Mouse (Mus musculus): Measurements from ENCODE around the gene Eef1a2. TPM values are rescaled to one million over a fixed set of nuclear protein-coding genes. Genes with fewer than 3 reads are reported as not detected.
"Not testable (repeated sequence)": the region's sequence is repeated elsewhere in the genome, so short reads cannot be mapped to it uniquely, and the experiment has no call there.

The Eef1a2 gene
- polyA plus RNA-seq (2016; fragmentation: Nextera tagmentation; extraction: Ambion mirVana): 0.11 TPM in 1 of 2 replicates, not detected in the other

DNA sequence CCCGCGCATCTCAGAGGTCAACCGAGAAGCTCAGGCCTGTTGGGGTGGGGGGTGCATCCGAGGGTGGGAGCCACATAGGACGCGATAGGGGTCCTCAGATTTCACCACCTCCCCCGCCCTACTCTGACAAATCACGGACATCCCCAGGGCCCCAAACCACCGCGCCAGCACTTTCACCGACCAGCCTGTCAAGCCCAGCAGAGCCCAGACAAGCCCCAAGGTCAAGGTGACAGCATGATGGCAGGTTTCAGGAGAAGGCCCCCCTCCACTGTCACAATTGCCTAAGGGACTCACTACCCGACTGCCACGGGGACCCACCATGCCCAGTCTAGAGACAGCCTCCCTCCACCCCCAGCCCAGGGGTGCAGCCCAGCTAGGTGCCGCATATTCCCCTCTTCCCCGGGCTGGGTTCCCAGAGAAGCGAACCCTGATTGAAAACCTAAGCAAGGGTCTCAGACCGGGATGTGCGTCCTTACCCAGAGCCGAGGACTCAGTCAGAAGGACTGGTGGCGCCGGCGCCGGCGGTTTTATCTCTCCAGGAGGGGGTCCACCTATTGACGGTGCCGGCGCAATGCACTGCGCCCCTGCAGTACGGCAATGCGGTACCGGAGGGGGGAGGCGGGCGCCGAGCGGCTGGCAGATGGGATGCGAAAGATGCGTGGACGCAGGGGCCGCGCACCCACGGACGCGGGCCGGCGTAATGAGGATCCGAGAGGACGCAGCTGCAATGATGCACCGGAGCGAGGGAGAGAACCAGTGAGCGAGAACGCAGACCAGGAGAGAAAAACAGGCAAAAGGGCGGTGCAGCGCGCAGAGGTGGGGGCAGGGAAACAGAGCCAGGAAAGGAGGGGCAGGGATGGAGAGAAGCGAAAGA is at the start of gene Eef1a2:
Gene Eef1a2 (minus strand): TSS at position 767 of the 874 bp plus-strand sequence.
- Histone ChIP-seq H3K27ac (replicated peaks) (peak within 1 kb of the TSS; percentile 30; the same call in 1 of the 2 replicates), H3K4me1 (peaks cover 23% of the 10 kb centered on the region), H3K36me3 (replicated peaks) (no peaks in the 10 kb centered on the region), H3K9me3 (no peaks in the 10 kb centered on the region), H3K27me3 (replicated peaks; ENCODE audit: low read depth, poor library complexity, severe bottlenecking) (peaks cover 74% of the 10 kb centered on the region), H3K4me3 (peak within 1 kb of the TSS; percentile 57)
- WGBS: 2% methylated on average over 55 of the region's 55 CpGs
- DNase-seq (ENCODE audit: low spot score): peak; percentile 41

DNA sequence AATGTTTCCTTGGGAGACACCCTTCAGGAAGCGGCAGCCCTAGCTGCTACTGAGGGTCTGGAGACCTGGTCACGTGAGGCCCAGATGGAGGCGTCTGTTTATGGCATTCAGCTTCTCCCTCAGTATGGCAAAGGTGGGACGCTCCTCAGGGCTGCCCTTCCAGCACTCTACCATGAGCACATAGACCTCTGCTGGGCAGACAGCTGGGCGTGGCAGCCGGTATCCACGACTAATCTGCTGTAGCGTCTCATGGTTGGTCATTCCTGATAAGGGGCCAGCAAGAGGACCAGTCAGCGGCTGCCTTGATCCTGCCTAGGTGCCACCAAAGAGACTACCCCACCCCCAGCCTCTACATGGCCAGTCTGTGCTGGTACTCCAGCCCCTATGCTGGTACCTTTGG is 49.3 kb upstream of the Eef1a2 start:
- Histone ChIP-seq H3K27ac (replicated peaks) (no peak overlapping the region), H3K4me3 (no peak overlapping the region), H3K4me1 (no peaks in the 10 kb centered on the region), H3K36me3 (replicated peaks) (no peaks in the 10 kb centered on the region), H3K9me3 (no peaks in the 10 kb centered on the region), H3K27me3 (replicated peaks; ENCODE audit: low read depth, poor library complexity, severe bottlenecking) (peaks cover 33% of the 10 kb centered on the region)
- DNase-seq (ENCODE audit: low spot score): no peak
- WGBS: 83% methylated on average over 9 of the region's 9 CpGs

DNA sequence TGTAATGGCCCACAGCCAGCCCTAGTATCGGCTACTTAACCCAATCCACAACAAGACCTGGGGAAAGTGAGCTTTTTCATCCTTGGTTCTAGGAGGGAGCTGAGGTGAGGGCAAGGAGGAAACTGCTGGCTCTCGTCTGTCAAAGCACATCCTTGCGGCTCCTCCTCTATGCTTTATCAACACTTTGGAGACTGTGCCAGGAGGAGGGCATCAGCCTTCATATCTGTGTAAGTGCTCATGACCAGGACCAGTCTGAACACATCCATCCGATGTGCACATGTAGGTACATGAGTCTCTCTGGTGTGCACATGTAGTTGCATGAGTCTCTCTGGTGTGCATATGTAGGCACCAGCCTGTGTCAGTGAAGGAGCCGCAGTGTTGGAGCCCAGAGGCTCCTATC is 48.9 kb upstream of the Eef1a2 start:
- DNase-seq (ENCODE audit: low spot score): no peak
- WGBS: 87% methylated on average over 5 of the region's 5 CpGs

DNA sequence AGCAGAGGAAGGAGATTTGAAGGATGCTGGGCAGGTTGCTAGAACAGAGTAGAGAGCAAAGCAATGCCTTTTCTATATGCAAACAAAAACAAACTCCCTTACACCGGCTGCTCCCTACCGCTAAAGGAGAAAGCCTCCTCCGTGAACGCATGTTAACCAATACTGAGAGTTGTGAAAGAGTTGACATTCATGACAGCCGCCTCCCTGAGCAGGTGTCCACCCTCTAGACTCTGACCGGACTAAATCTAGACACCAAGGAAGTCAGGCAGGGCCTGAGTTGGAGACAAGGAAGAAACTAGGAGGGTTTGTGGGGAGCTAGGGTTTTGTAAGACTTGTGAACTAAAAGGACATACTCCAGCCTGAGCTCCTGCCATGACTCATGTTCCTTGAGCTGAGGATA is 46.1 kb upstream of the Eef1a2 start:
- DNase-seq (ENCODE audit: low spot score): no peak
- WGBS: 81% methylated on average over 6 of the region's 6 CpGs
- Histone ChIP-seq H3K27me3 (replicated peaks; ENCODE audit: low read depth, poor library complexity, severe bottlenecking) (0 out of 2 replicates have a peak, but pooled peaks cover 8% of the 10 kb centered on the region), H3K27ac (replicated peaks) (no peak overlapping the region), H3K36me3 (replicated peaks) (no peaks in the 10 kb centered on the region), H3K4me3 (no peak overlapping the region), H3K9me3 (no peaks in the 10 kb centered on the region), H3K4me1 (no peaks in the 10 kb centered on the region)

More for the DNA sequence above, 48.9 kb upstream of the Eef1a2 start:
- Histone ChIP-seq H3K36me3 (replicated peaks) (no peaks in the 10 kb centered on the region), H3K9me3 (no peaks in the 10 kb centered on the region), H3K27ac (replicated peaks) (no peak overlapping the region), H3K4me3 (no peak overlapping the region), H3K27me3 (replicated peaks; ENCODE audit: low read depth, poor library complexity, severe bottlenecking) (peaks cover 28% of the 10 kb centered on the region), H3K4me1 (no peaks in the 10 kb centered on the region)

DNA sequence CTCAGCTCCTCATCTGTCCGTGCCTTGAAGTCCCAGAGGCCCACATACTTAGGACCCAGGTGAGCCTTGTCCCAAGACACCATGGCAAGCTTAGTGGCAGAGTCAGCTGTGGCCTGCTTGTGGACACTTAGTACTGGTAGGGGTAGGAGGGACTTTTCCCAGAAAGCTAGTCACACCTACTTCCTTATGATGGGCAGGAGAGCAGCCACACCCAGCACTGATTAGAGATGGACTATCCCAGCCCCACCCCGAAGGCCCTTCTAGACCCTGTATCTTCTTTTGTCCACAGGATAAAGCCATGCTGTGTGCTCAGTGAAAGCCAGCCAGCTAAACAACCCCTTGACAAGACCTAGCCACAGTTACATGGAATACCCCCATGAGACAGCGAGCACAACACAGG is 45.6 kb upstream of the Eef1a2 start, which contains the start of gene Ptk6:
Gene Ptk6 (minus strand): TSS at position 368 of the 400 bp plus-strand sequence.
- 0 out of 2 replicates have a peak, but pooled peaks cover 8% of the 10 kb centered on the region for H3K27me3 ChIP-seq (replicated peaks; ENCODE audit: low read depth, poor library complexity, severe bottlenecking)
- no peak for DNase-seq (ENCODE audit: low spot score)
- H3K4me1 ChIP-seq: no peaks in the 10 kb centered on the region
- 90% methylated on average over 3 of the region's 3 CpGs for WGBS
- H3K27ac ChIP-seq (replicated peaks): no peak within 1 kb of the TSS
- no peaks in the 10 kb centered on the region for H3K36me3 ChIP-seq (replicated peaks)
- no peaks in the 10 kb centered on the region for H3K9me3 ChIP-seq
- H3K4me3 ChIP-seq: no peak within 1 kb of the TSS

DNA sequence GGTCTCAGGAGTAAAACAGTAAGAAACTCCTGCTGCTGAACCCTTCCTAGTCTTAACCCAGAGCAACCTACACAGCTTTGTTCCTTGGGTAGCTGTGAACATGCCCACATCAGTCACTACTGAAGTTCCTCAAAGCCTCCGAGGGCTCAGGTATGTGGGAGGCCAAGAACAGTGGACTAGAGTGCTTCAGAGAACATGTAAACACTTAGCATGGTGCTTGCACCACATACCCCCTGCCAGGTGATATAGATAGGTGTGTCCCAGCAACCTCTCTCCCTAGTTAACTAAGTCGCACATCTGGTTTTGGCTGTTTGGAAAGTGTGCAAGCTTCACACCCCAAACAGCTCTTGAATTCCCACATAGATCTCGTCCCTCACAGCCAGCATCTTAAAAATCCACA is 44.8 kb upstream of the Eef1a2 start:
- H3K27ac ChIP-seq (replicated peaks): no peak overlapping the region
- no peak for DNase-seq (ENCODE audit: low spot score)
- no peak overlapping the region for H3K4me3 ChIP-seq
- H3K27me3 ChIP-seq (replicated peaks; ENCODE audit: low read depth, poor library complexity, severe bottlenecking): 0 out of 2 replicates have a peak, but pooled peaks cover 8% of the 10 kb centered on the region
- no peaks in the 10 kb centered on the region for H3K9me3 ChIP-seq
- H3K4me1 ChIP-seq: no peaks in the 10 kb centered on the region
- WGBS: 75% methylated on average over 3 of the region's 3 CpGs
- no peaks in the 10 kb centered on the region for H3K36me3 ChIP-seq (replicated peaks)

DNA sequence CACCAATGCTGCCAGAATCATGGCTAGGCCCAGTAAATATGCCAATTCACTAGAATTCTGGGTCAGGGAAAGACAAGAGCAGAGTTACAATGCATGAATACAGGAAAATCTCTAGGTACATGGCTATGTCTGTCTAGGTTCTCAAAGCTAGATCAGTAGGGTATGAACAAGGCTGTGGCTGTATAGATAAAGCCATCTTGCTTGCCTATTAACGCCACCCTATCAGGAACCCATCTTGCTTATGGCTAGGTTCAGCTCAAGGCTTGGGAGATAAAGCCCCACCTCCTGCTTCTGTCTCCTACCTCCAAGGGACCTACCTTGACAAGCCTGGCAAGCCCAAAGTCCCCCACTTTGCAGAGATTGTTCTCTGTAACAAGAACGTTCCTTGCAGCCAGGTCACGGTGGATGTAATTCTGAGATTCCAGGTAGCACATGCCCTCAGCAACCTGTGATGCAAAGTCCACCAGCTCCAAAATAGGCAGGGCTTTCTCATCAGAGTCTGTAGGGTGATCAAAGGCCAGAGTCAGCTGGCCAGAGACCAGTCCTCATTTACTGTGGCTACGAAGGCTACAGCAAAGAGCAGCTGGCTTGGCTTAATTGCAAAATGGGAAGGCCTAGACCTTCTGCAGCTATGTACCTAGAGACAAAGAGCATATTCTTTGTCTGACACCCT is 40.0 kb upstream of the Eef1a2 start:
- WGBS: 88% methylated on average over 4 of the region's 4 CpGs
- Histone ChIP-seq H3K27me3 (replicated peaks; ENCODE audit: low read depth, poor library complexity, severe bottlenecking) (0 out of 2 replicates have a peak, but pooled peaks cover 4% of the 10 kb centered on the region), H3K36me3 (replicated peaks) (no peaks in the 10 kb centered on the region), H3K9me3 (no peaks in the 10 kb centered on the region), H3K4me1 (no peaks in the 10 kb centered on the region), H3K4me3 (no peak overlapping the region), H3K27ac (replicated peaks) (no peak overlapping the region)
- no peak for DNase-seq (ENCODE audit: low spot score)

DNA sequence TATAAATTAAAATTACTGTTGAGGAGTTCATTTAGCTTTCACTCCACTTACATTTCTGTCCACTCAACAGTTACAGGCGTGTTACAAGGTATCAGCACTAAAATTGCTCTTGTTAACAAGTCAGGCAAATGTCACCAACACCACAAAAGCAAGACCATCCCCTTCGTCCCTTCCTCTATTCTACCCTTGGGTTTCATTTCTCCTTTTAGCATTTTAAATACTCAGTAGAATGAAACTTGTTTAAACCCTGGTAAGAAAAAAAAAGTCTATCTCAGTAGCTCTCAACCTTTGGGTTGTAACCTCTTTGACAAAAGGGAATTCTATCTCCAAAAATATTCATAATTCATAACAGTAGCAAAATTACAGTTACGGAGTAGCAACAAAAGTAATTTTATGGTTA is 36.2 kb upstream of the Eef1a2 start:
- Histone ChIP-seq H3K27me3 (replicated peaks; ENCODE audit: low read depth, poor library complexity, severe bottlenecking) (0 out of 2 replicates have a peak, but pooled peaks cover under 1% of the 10 kb centered on the region), H3K27ac (replicated peaks) (no peak overlapping the region), H3K4me3 (no peak overlapping the region), H3K9me3 (no peaks in the 10 kb centered on the region), H3K4me1 (peaks cover 14% of the 10 kb centered on the region), H3K36me3 (replicated peaks) (peaks cover 17% of the 10 kb centered on the region)
- 81% methylated on average over 3 of the region's 3 CpGs for WGBS
- DNase-seq (ENCODE audit: low spot score): no peak

DNA sequence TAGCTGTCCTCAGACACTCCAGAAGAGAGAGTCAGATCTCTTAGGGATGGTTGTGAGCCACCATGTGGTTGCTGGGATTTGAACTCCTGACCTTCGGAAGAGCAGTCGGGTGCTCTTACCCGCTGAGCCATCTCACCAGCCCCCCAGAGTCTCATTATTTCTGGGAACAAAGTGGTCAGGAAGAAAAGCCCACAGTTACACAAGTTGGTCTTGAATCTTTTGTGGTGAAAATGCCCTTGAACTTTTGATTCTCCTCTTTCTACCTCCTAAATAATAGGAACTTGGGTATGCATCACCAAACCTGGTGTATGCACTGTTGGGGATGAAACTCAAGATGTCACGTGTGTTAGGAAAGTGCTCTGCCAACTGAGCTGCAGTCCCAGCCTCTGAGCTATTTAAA is 35.1 kb upstream of the Eef1a2 start:
- no peak for DNase-seq (ENCODE audit: low spot score)
- Histone ChIP-seq H3K36me3 (replicated peaks) (peaks cover 17% of the 10 kb centered on the region), H3K27me3 (replicated peaks; ENCODE audit: low read depth, poor library complexity, severe bottlenecking) (no peaks in the 10 kb centered on the region), H3K4me1 (peaks cover 18% of the 10 kb centered on the region), H3K9me3 (no peaks in the 10 kb centered on the region), H3K4me3 (no peak overlapping the region), H3K27ac (replicated peaks) (no peak overlapping the region)
- WGBS: 65% methylated on average over 4 of the region's 4 CpGs

DNA sequence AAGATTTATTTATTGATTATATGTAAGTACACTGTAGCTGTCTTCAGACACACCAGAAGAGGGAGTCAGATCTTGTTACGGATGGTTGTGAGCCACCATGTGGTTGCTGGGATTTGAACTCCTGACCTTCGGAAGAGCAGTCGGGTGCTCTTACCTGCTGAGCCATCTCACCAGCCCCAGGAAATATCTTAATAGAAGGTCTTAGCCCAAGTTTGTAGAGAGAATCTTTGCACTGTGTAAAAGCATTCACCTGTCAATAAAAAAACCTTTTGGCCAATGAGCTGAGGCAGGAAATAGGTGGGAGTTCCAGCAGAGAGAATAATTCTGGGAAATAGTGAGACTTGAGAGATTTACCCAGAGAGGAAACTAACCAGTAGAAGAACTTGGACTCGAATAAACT is 34.6 kb upstream of the Eef1a2 start:
- not testable (repeated sequence) for DNase-seq (ENCODE audit: low spot score); H3K27ac ChIP-seq (replicated peaks); H3K9me3 ChIP-seq; H3K27me3 ChIP-seq (replicated peaks; ENCODE audit: low read depth, poor library complexity, severe bottlenecking); H3K4me3 ChIP-seq
- Histone ChIP-seq H3K36me3 (replicated peaks) (peaks cover 17% of the 10 kb centered on the region), H3K4me1 (peaks cover 20% of the 10 kb centered on the region)
- 80% methylated on average over 4 of the region's 4 CpGs for WGBS

DNA sequence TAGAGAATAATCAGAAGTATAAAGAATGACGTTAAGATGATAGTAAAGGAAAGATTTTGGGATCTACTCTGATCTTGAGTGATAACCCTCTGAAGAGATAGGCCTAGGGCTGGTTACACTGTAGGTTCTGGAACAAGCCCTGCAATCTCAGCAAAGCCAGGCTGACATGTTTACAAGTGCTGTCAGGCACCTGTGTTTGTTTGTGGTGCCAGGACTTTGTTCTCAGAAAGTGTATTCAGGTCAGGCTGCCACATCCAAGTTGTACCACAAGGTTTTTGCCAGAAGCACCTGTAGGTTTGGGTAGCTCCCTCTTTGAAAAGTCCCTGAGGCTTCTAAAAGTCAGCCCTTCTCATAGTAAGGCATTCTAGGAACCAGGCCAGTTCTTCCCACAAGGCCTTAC is 32.5 kb upstream of the Eef1a2 start:
- 88% methylated on average over 1 of the region's 1 CpGs for WGBS
- Histone ChIP-seq H3K9me3 (no peaks in the 10 kb centered on the region), H3K27ac (replicated peaks) (no peak overlapping the region), H3K36me3 (replicated peaks) (peaks cover 17% of the 10 kb centered on the region), H3K27me3 (replicated peaks; ENCODE audit: low read depth, poor library complexity, severe bottlenecking) (no peaks in the 10 kb centered on the region), H3K4me3 (peak overlapping the region; percentile 70), H3K4me1 (peaks cover 23% of the 10 kb centered on the region)
- DNase-seq (ENCODE audit: low spot score): no peak

DNA sequence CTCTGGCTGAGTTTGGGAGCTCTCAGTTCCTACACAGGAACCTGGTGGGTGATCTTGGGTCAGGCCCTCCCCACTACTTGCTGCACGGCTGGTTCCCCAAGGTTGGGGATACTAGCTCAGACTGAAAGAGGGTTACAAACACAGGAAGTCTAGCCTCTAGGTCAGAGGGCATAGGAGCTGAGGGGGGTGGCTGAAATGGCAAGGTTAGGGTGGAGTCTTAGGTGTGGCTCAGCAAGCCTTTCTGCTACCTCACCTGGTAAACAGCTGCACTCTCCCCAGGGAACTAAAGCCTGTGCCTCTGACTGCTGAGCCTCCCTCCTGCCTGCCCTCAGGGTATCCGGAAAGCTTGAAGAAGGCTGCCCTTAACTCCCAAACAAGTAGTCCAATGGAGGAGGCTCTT is 31.9 kb upstream of the Eef1a2 start:
- H3K36me3 ChIP-seq (replicated peaks): peaks cover 17% of the 10 kb centered on the region
- H3K4me3 ChIP-seq: peak overlapping the region; percentile 70
- WGBS: 36% methylated on average over 2 of the region's 2 CpGs
- DNase-seq (ENCODE audit: low spot score): peak; percentile 34
- peaks cover 23% of the 10 kb centered on the region for H3K4me1 ChIP-seq
- H3K9me3 ChIP-seq: no peaks in the 10 kb centered on the region
- no peaks in the 10 kb centered on the region for H3K27me3 ChIP-seq (replicated peaks; ENCODE audit: low read depth, poor library complexity, severe bottlenecking)
- peak overlapping the region; percentile 99 for H3K27ac ChIP-seq (replicated peaks)
